Mouse (Mus musculus): Measurements from ENCODE around the gene Robo1.

Robo1 gene

GRCm38 (mm10) chr16:73015976-73016375, 707.9 kb downstream of the Robo1 start:
- DNase-seq = no peak

- DNase-seq = no peak
These were observed 708.7 kb downstream of the Robo1 start for GRCm38 (mm10) chr16:73016801-73017200.

- DNase-seq = no peak
These were observed 716.2 kb downstream of the Robo1 start for GRCm38 (mm10) chr16:73024326-73024725.

GRCm38 (mm10) chr16:73027692-73028091, 719.6 kb downstream of the Robo1 start:
- no peak for DNase-seq

GRCm38 (mm10) chr16:73030999-73031398, 722.9 kb downstream of the Robo1 start:
- DNase-seq = no peak

- DNase-seq = no peak
These were observed 727.3 kb downstream of the Robo1 start for GRCm38 (mm10) chr16:73035210-73035985.

GRCm38 (mm10) chr16:73038552-73038951, 730.4 kb downstream of the Robo1 start:
- DNase-seq = no peak

GRCm38 (mm10) chr16:73062461-73062860, 754.4 kb downstream of the Robo1 start:
- DNase-seq = no peak

- DNase-seq = peak; percentile 24
These were observed 759.7 kb downstream of the Robo1 start for GRCm38 (mm10) chr16:73067782-73068181.

GRCm38 (mm10) chr16:73072047-73072446, 763.9 kb downstream of the Robo1 start:
- no peak for DNase-seq

GRCm38 (mm10) chr16:73072883-73073282, 764.8 kb downstream of the Robo1 start:
- no peak for DNase-seq

GRCm38 (mm10) chr16:73082420-73082819, 774.3 kb downstream of the Robo1 start:
- DNase-seq = no peak

- DNase-seq = no peak
These were observed 775.0 kb downstream of the Robo1 start for GRCm38 (mm10) chr16:73083077-73083476.
